Mouse (Mus musculus): Measurements from ENCODE around the gene Cfap77.

The Cfap77 gene

GRCm38 (mm10) chr2:28907691-28908388 is 147.0 kb downstream of the Cfap77 start:
- no peak for DNase-seq (ENCODE audit: low spot score)

- DNase-seq (ENCODE audit: low spot score) = no peak
Observed at GRCm38 (mm10) chr2:28905561-28905960, 149.3 kb downstream of the Cfap77 start.

- DNase-seq (ENCODE audit: low spot score) = no peak
Observed at GRCm38 (mm10) chr2:28904786-28905185, 150.1 kb downstream of the Cfap77 start.

GRCm38 (mm10) chr2:28903871-28904270 is 151.0 kb downstream of the Cfap77 start:
- DNase-seq (ENCODE audit: low spot score) = no peak

- DNase-seq (ENCODE audit: low spot score) = no peak
Observed at GRCm38 (mm10) chr2:28902291-28902690, 152.6 kb downstream of the Cfap77 start.

- no peak for DNase-seq (ENCODE audit: low spot score)
Observed at GRCm38 (mm10) chr2:28897340-28897899, 157.4 kb downstream of the Cfap77 start.

- DNase-seq (ENCODE audit: low spot score) = no peak
Observed at GRCm38 (mm10) chr2:28895876-28896275, 159.0 kb downstream of the Cfap77 start.

- no peak for DNase-seq (ENCODE audit: low spot score)
Observed at GRCm38 (mm10) chr2:28893526-28893925, 161.3 kb downstream of the Cfap77 start.

- DNase-seq (ENCODE audit: low spot score) = no peak
Observed at GRCm38 (mm10) chr2:28892796-28893195, 162.1 kb downstream of the Cfap77 start.

- no peak for DNase-seq (ENCODE audit: low spot score)
Observed at GRCm38 (mm10) chr2:28884914-28885313, 170.0 kb downstream of the Cfap77 start.

- DNase-seq (ENCODE audit: low spot score) = no peak
Observed at GRCm38 (mm10) chr2:28882826-28883485, 171.9 kb downstream of the Cfap77 start.

GRCm38 (mm10) chr2:28882047-28882446 is 172.8 kb downstream of the Cfap77 start:
- no peak for DNase-seq (ENCODE audit: low spot score)

- DNase-seq (ENCODE audit: low spot score) = no peak
Observed at GRCm38 (mm10) chr2:28881275-28881674, 173.6 kb downstream of the Cfap77 start.
